Mouse (Mus musculus) lung, adult 2 months (tissue): ENCODE data around the gene Cfap161.

Experiments used
- CTCF ChIP-seq: fragments of 200-500 bp; IDR thresholded peaks from 2 replicates; pipeline ENCODE4 v1.5.1; 2011; ENCODE audit warnings: mild to moderate bottlenecking, low read length, control low read depth; ENCODE audit not compliant: insufficient read depth
- POLR2A ChIP-seq: fragments of 200-500 bp; IDR thresholded peaks from 2 replicates; pipeline ENCODE4 v1.6.1; 2011; ENCODE audit warnings: low read depth, mild to moderate bottlenecking, control low read depth, low read length, borderline replicate concordance; ENCODE audit errors: extremely low read depth

GRCm38 (mm10) chr7:83751055-83751454, 43.6 kb downstream of the Cfap161 start:
- no peak for TF ChIP-seq CTCF
- no peak for TF ChIP-seq POLR2A
